Mouse (Mus musculus) heart, embryonic 11.5 days (tissue): ENCODE measurements around the gene 5730522E02Rik. TPM values are rescaled to one million over a fixed set of nuclear protein-coding genes. Genes with fewer than 3 reads are reported as not detected.

Experiments
- ATAC-seq: fragments of 200-750 bp; cut with Nextera tagmentation; replicated peaks from 2 replicates; pipeline ENCODE4 v1.8.0; 2017; ENCODE audit warnings: moderate library complexity; ENCODE audit not compliant: insufficient number of reproducible peaks, low FRiP score, low TSS enrichment
- H3K27ac ChIP-seq: fragments of 300-500 bp; sonication (generic); 2 replicates; pipeline ENCODE4 v1.5.1; 2014; ENCODE audit warnings: mild to moderate bottlenecking, low read depth, low read length
- H3K27me3 ChIP-seq: fragments of 300-500 bp; sonication (generic); 2 replicates; pipeline ENCODE4 v1.6.1; 2014; ENCODE audit warnings: mild to moderate bottlenecking, low read length, mixed read lengths; ENCODE audit not compliant: control insufficient read depth, insufficient read depth
- H3K36me3 ChIP-seq: fragments of 300-500 bp; sonication (generic); 2 replicates; pipeline ENCODE4 v1.6.1; 2014; ENCODE audit warnings: mild to moderate bottlenecking, low read length, moderate library complexity, mixed read lengths; ENCODE audit not compliant: control insufficient read depth, insufficient read depth
- H3K4me1 ChIP-seq: fragments of 300-500 bp; sonication (generic); 2 replicates; pipeline ENCODE4 v1.6.1; 2014; ENCODE audit warnings: low read length; ENCODE audit not compliant: control insufficient read depth, insufficient read depth
- H3K4me2 ChIP-seq: fragments of 300-500 bp; sonication (generic); 2 replicates; pipeline ENCODE4 v1.6.1; 2014; ENCODE audit warnings: mild to moderate bottlenecking, moderate library complexity
- H3K4me3 ChIP-seq: fragments of 300-500 bp; sonication (generic); 2 replicates; pipeline ENCODE4 v1.5.1; 2014; ENCODE audit warnings: low read depth, low read length
- H3K9ac ChIP-seq: fragments of 300-500 bp; sonication (generic); 2 replicates; pipeline ENCODE4 v1.6.1; 2014; ENCODE audit warnings: mild to moderate bottlenecking, low read depth, low read length, moderate library complexity
- H3K9me3 ChIP-seq: fragments of 300-500 bp; sonication (generic); replicated peaks from 2 replicates; pipeline ENCODE4 v1.6.1; 2016; ENCODE audit warnings: low read length; ENCODE audit not compliant: control insufficient read depth
- WGBS: fragments of 180-500 bp; shearing (Covaris S2); extraction: QIAGEN DNeasy Blood & Tissue Kit; methylation state at CpG from one replicate; pipeline ENCODE4 v1.1.7; 2014; ENCODE audit not compliant: insufficient replicate concordance; 5-methylcytosine and 5-hydroxymethylcytosine counted together
- polyA plus RNA-seq: library from polyadenylated mRNA; unstranded; fragments of >200 nt; fragmentation: Nextera tagmentation; extraction: Ambion mirVana; gene quantifications from 2 replicates; pipeline ENCODE4 v1.2.1, GENCODE M21; 2014

5730522E02Rik gene
- polyA plus RNA-seq, 1 experiment from 2014 or later: 1.3 TPM

GRCm38 (mm10) chr11:26086679-26087078, 123.9 kb downstream of the 5730522E02Rik start:
- 75% methylated on average over 7 of the region's 7 CpGs for WGBS
- Histone ChIP-seq H3K4me3 (no peak overlapping the region), H3K9me3 (no peaks in the 10 kb centered on the region), H3K4me1 (no peaks in the 10 kb centered on the region), H3K4me2 (no peak overlapping the region), H3K27me3 (no peaks in the 10 kb centered on the region), H3K9ac (no peak overlapping the region), H3K27ac (no peak overlapping the region), H3K36me3 (no peaks in the 10 kb centered on the region)
- ATAC-seq: no peak

GRCm38 (mm10) chr11:26085380-26086035, 125.1 kb downstream of the 5730522E02Rik start:
- Histone ChIP-seq H3K9me3 (no peaks in the 10 kb centered on the region), H3K36me3 (no peaks in the 10 kb centered on the region), H3K27me3 (no peaks in the 10 kb centered on the region), H3K4me1 (no peaks in the 10 kb centered on the region), H3K4me3 (no peak overlapping the region), H3K27ac (no peak overlapping the region), H3K9ac (no peak overlapping the region), H3K4me2 (no peak overlapping the region)
- 51% methylated on average over 6 of the region's 6 CpGs for WGBS
- ATAC-seq: no peak

GRCm38 (mm10) chr11:26076335-26076734, 134.2 kb downstream of the 5730522E02Rik start:
- WGBS: 74% methylated on average over 2 of the region's 2 CpGs
- ATAC-seq: no peak
- Histone ChIP-seq H3K9ac (no peak overlapping the region), H3K4me1 (no peaks in the 10 kb centered on the region), H3K36me3 (no peaks in the 10 kb centered on the region), H3K27me3 (no peaks in the 10 kb centered on the region), H3K9me3 (no peaks in the 10 kb centered on the region), H3K27ac (no peak overlapping the region), H3K4me2 (no peak overlapping the region), H3K4me3 (no peak overlapping the region)

- 78% methylated on average over 6 of the region's 6 CpGs for WGBS
- Histone ChIP-seq H3K9ac (no peak overlapping the region), H3K4me3 (no peak overlapping the region), H3K4me1 (no peaks in the 10 kb centered on the region), H3K27me3 (no peaks in the 10 kb centered on the region), H3K4me2 (no peak overlapping the region), H3K27ac (no peak overlapping the region), H3K9me3 (no peaks in the 10 kb centered on the region), H3K36me3 (no peaks in the 10 kb centered on the region)
- no peak for ATAC-seq
Measured at GRCm38 (mm10) chr11:26075536-26075935, 135.0 kb downstream of the 5730522E02Rik start.

DNA sequence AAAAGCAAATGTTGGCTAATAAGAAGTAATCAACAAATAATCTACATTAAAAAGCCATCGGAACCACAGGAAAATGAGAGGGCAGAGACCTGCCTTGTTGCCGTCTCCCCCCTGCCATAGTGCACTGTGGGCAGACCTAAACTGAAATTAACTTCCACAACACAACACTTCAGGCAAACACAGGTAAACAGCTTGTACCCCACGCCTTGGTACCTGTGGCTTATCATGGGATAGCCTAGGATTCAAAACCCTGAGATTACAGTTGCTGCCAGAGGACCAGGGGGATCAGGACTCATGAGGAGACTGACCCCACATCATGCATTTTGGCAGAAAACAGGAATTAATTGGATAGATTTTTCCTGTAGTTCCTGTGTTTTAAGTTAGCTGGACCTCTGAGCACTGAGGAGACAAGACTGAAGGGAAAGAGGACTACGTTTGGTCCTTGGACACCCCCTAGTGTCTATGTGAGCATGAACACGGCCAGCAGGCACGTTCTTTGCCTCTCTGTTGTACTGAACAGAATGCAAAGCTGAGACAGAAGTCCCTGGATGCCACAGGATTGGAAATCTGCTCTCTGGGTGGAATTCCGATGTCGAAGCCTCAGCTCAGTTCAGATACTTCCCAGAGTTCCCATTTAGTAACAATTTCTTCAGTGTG, 136.8 kb downstream of the 5730522E02Rik start:
- Histone ChIP-seq H3K36me3 (no peaks in the 10 kb centered on the region), H3K9me3 (no peaks in the 10 kb centered on the region), H3K9ac (no peak overlapping the region), H3K4me2 (no peak overlapping the region), H3K27ac (no peak overlapping the region), H3K4me1 (no peaks in the 10 kb centered on the region), H3K27me3 (no peaks in the 10 kb centered on the region), H3K4me3 (no peak overlapping the region)
- 44% methylated on average over 8 of the region's 8 CpGs for WGBS
- ATAC-seq: 0 out of 2 replicates have a peak, but pooled peaks have one; percentile 42

DNA sequence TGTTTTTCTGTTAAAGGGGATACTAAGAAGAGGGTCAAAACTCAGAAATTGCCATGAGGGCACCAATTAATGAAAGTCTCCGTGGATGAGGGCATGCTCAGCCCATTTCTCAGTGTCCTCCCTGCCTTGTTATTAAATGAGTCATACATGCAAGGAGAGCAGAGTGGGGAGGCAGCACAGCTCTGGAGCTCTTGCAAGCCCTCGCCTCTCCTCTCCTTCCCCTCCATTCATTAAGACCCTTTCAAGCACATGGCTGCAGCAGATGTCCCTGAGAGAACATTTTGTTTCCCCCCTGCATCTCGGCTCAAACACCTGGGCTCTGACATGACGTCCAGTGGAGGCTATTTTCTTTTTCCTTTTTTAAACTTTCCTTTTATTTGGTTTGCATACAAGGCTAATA, 138.5 kb downstream of the 5730522E02Rik start:
- no peak for ATAC-seq
- no peaks in the 10 kb centered on the region for H3K4me1 ChIP-seq

GRCm38 (mm10) chr11:26063252-26063651, 147.3 kb downstream of the 5730522E02Rik start:
- Histone ChIP-seq H3K4me2 (no peak overlapping the region), H3K4me1 (no peaks in the 10 kb centered on the region), H3K9me3 (no peaks in the 10 kb centered on the region), H3K9ac (no peak overlapping the region), H3K27me3 (no peaks in the 10 kb centered on the region), H3K27ac (no peak overlapping the region), H3K36me3 (no peaks in the 10 kb centered on the region), H3K4me3 (no peak overlapping the region)
- no peak for ATAC-seq
- WGBS: 44% methylated on average over 2 of the region's 2 CpGs

More for the DNA sequence above, 138.5 kb downstream of the 5730522E02Rik start:
- Histone ChIP-seq H3K9me3 (no peaks in the 10 kb centered on the region), H3K27me3 (no peaks in the 10 kb centered on the region), H3K36me3 (no peaks in the 10 kb centered on the region), H3K9ac (no peak overlapping the region), H3K4me3 (no peak overlapping the region), H3K4me2 (no peak overlapping the region), H3K27ac (no peak overlapping the region)
- 57% methylated on average over 4 of the region's 4 CpGs for WGBS

GRCm38 (mm10) chr11:26061471-26062137, 149.0 kb downstream of the 5730522E02Rik start:
- H3K4me1 ChIP-seq: no peaks in the 10 kb centered on the region
- WGBS: 79% methylated on average over 8 of the region's 8 CpGs
- no peak overlapping the region for H3K4me3 ChIP-seq
- no peaks in the 10 kb centered on the region for H3K27me3 ChIP-seq
- no peaks in the 10 kb centered on the region for H3K9me3 ChIP-seq
- H3K27ac ChIP-seq: no peak overlapping the region
- H3K4me2 ChIP-seq: no peak overlapping the region
- H3K9ac ChIP-seq: no peak overlapping the region
- no peaks in the 10 kb centered on the region for H3K36me3 ChIP-seq
- no peak for ATAC-seq
